Mouse (Mus musculus): Measurements from ENCODE around the gene Galnt9.

DNA sequence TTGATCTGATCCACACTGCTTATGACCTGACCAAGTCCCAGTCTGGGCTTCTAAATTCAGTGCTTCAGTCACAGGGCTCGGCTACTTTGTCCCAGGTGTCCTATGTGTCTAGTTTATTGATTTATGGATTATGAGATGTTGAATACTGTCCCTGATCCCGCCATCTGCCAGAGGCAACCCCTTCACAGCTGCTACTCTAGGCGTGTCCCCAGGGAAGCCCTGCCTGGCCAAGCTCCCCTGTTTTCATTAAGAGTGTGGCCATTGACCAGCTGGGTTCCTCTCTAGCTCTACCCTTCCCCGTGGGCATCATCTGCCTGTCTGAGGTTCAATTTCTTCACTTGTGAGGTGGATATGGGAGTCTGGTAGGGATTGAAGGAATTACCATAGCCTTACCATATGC, 9.2 kb downstream of the Galnt9 start:
- TF ChIP-seq FOSL1 (IDR thresholded peaks at IDR 0.05; ENCODE audit: insufficient read depth, low read length, poor library complexity, severe bottlenecking) (no peak), CTCF (IDR thresholded peaks at IDR 0.05; ENCODE audit: control insufficient read depth, insufficient read depth, insufficient read length) (no peak)
